Mouse (Mus musculus) neural tube, embryonic 15.5 days (tissue): Measurements from ENCODE around the gene Paox. TPM values are rescaled to one million over a fixed set of nuclear protein-coding genes. Genes with fewer than 3 reads are reported as not detected.

Experiments
- ATAC-seq: fragments of 200-750 bp; cut with Nextera tagmentation; 2 replicates; pipeline ENCODE4 v1.8.0; 2017; ENCODE audit warnings: mild to moderate bottlenecking, moderate TSS enrichment, moderate library complexity; ENCODE audit not compliant: low FRiP score
- H3K27ac ChIP-seq: fragments of 300-500 bp; sonication (generic); replicated peaks from 2 replicates; pipeline ENCODE4 v1.5.1; 2015; ENCODE audit warnings: mild to moderate bottlenecking, inconsistent platforms
- H3K27me3 ChIP-seq: fragments of 300-500 bp; sonication (generic); replicated peaks from 2 replicates; pipeline ENCODE4 v1.6.1; 2015; ENCODE audit warnings: inconsistent platforms
- H3K36me3 ChIP-seq: fragments of 300-500 bp; sonication (generic); 2 replicates; pipeline ENCODE4 v1.6.1; 2015; ENCODE audit warnings: inconsistent platforms
- H3K4me1 ChIP-seq: fragments of 300-500 bp; sonication (generic); 2 replicates; pipeline ENCODE4 v1.6.1; 2015; ENCODE audit warnings: inconsistent platforms
- H3K4me2 ChIP-seq: fragments of 300-500 bp; sonication (generic); 2 replicates; pipeline ENCODE4 v1.6.1; 2015; ENCODE audit warnings: inconsistent platforms, mild to moderate bottlenecking, moderate library complexity
- H3K4me3 ChIP-seq: fragments of 300-500 bp; sonication (generic); replicated peaks from 2 replicates; pipeline ENCODE4 v1.5.1; 2015; ENCODE audit warnings: mild to moderate bottlenecking, inconsistent platforms
- H3K9ac ChIP-seq: fragments of 300-500 bp; sonication (generic); replicated peaks from 2 replicates; pipeline ENCODE4 v1.6.1; 2015; ENCODE audit warnings: mild to moderate bottlenecking, inconsistent platforms
- H3K9me3 ChIP-seq: fragments of 300-500 bp; sonication (generic); replicated peaks from 2 replicates; pipeline ENCODE4 v1.6.1; 2016; ENCODE audit warnings: inconsistent platforms
- WGBS: fragments of 180-500 bp; shearing (Covaris S2); methylation state at CpG from one replicate; pipeline ENCODE4 v1.1.7; 2015; ENCODE audit warnings: mixed read lengths; 5-methylcytosine and 5-hydroxymethylcytosine counted together
- polyA plus RNA-seq: library from polyadenylated mRNA; unstranded; fragments of >200 nt; fragmentation: Nextera tagmentation; extraction: Ambion mirVana; gene quantifications from 2 replicates; pipeline ENCODE4 v1.2.1, GENCODE M21; 2015

Gene Paox
- polyA plus RNA-seq, 1 experiment from 2014 or later = 10.7 TPM

DNA sequence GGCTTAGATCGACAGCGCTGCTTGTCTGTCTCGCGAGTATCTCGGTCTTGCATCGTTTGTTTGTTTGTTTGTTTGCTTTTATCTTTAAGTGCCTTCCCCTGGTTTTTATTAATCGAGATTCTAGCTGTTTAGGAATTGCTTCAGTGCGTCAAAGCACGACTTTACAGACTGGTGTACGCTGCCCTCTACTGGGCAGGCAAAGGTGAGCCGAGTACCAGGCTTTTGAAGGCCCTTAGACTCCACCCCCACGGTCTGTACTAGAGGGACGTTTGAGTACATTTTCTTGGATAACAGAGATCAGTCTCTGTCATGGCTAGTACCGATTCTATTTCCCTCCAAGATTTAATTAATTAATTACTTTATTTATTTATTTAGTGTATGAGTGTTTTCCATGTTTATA is 25.8 kb downstream of the Paox start:
- H3K36me3 ChIP-seq = no peaks in the 10 kb centered on the region
- no peak overlapping the region for H3K27ac ChIP-seq
- peaks cover 12% of the 10 kb centered on the region for H3K4me1 ChIP-seq
- WGBS = 7% methylated on average over 14 of the region's 14 CpGs
- ATAC-seq = no peak
- no peak overlapping the region for H3K4me3 ChIP-seq
- H3K9me3 ChIP-seq = no peaks in the 10 kb centered on the region
- 0 out of 2 replicates have a peak overlapping the region, but pooled peaks have one; percentile 9 for H3K4me2 ChIP-seq
- H3K9ac ChIP-seq = no peak overlapping the region
- H3K27me3 ChIP-seq = no peaks in the 10 kb centered on the region

DNA sequence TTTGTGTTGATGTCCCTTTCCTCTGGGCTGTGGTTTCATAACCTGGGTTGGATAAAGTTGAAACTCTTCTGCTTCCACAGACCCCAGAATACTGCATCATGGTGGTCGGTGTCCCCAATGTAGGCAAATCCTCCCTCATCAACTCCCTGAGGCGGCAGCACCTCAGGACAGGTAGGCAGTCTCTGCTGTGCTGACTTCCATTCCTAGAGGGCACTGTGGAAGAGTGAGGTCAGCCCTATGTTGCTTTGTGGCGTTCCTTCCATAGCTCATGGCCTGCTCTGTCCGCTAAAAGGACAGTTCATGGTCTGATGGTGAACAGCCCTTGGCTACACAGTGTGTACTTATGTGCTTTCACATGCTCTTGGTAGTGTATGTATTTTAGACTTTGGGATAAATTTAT is 29.0 kb downstream of the Paox start:
- H3K9me3 ChIP-seq = no peaks in the 10 kb centered on the region
- H3K27me3 ChIP-seq = no peaks in the 10 kb centered on the region
- no peaks in the 10 kb centered on the region for H3K36me3 ChIP-seq
- 81% methylated on average over 4 of the region's 4 CpGs for WGBS
- H3K27ac ChIP-seq = no peak overlapping the region
- no peaks in the 10 kb centered on the region for H3K4me1 ChIP-seq
- H3K4me2 ChIP-seq = no peak overlapping the region
- H3K9ac ChIP-seq = no peak overlapping the region
- no peak overlapping the region for H3K4me3 ChIP-seq
- no peak for ATAC-seq

DNA sequence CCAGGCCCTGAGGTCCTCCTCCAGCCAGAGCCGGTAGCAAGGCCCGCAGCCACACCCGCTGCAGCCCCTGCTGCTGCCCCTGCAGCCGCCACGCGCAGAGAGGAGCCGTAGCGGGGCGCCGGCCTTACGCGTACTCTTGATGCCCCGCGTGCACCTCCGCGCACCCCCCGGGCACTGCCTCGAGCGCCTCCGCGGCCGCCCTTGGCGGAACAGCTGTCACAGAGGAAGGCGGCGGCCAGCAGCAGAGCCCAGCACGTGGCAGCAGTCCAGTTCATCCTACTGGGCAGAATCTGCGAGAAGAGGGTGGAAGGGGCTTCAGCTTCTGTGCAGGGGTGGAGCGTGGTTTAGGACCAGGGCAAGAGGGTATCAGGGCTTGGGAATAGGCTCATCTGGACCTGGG is 37.8 kb downstream of the Paox start:
- Histone ChIP-seq H3K9me3 (no peaks in the 10 kb centered on the region), H3K4me3 (peak overlapping the region; percentile 50), H3K27ac (peak overlapping the region; percentile 84), H3K27me3 (0 out of 2 replicates have a peak, but pooled peaks cover 8% of the 10 kb centered on the region), H3K9ac (peak overlapping the region; percentile 68), H3K4me2 (peak overlapping the region; percentile 63), H3K4me1 (peaks cover 28% of the 10 kb centered on the region), H3K36me3 (peaks cover 2% of the 10 kb centered on the region; the same call in 1 of the 2 replicates)
- ATAC-seq = peak; percentile 42
- WGBS = 5% methylated on average over 28 of the region's 28 CpGs

DNA sequence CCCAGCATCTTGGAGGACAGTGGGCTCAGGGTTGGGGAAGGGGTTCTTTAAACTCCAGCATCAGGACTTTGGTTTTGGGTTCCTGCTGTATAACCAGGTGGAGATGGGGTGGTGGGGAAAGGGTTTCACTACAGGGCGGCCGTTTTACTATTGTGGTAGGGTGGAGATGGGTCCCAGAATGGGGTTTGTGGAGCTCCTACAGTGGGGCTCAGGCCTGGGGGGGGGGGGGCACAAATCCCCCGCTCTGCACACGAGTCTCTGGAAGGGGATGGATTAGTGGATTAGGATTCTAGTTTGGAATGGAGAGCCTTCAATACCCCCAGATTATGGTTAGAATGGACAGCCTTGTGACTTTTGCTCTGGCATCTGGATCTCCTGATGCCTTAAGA is 38.2 kb downstream of the Paox start:
- peak overlapping the region; percentile 84 for H3K27ac ChIP-seq
- 0 out of 2 replicates have a peak, but pooled peaks cover 8% of the 10 kb centered on the region for H3K27me3 ChIP-seq
- peak; percentile 53 for ATAC-seq
- H3K4me3 ChIP-seq = peak overlapping the region; percentile 50
- H3K4me1 ChIP-seq = peaks cover 28% of the 10 kb centered on the region
- peak overlapping the region; percentile 68 for H3K9ac ChIP-seq
- H3K36me3 ChIP-seq = peaks cover 2% of the 10 kb centered on the region; the same call in 1 of the 2 replicates
- peak overlapping the region; percentile 63 for H3K4me2 ChIP-seq
- WGBS = 18% methylated on average over 4 of the region's 4 CpGs
- no peaks in the 10 kb centered on the region for H3K9me3 ChIP-seq

DNA sequence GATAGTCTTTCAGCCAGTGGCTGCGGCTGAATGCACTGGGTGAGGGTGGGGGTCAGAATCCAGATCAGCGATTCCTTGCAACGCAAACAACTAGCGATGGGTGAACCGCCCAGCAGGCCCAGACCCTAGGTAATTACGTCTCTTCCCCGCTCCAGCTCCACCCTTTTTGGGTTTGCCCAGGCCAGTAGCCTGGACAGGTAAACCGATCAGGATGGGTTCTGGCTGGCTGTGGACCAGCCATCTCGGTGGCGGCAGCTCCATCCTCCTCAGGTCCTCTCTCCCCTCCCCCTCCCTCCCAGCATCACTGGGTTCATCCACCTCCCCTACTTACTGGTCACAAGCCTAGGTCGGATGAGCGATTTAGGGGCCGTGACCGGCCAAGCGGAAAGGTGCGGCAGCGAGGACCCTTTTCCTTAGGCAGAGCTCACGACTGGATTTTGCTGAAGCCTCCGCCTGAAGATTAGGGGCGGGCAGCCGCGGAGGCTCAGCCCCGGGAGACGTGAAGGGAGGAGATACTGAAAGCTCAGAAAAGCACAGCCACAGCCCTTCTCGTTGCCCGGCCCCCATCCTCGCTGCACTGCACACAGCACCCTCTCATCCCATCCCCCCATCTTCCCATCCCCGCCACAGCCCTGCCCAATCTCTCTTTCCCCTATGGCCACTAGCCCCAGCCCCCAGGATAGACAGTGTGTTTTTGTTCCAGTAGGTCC is 38.8 kb downstream of the Paox start, which contains the start of gene Sprn:
Gene Sprn, minus strand, starts transcription at position 660 of the 710 bp plus-strand sequence.
- ATAC-seq = peak; percentile 87
- peaks cover 2% of the 10 kb centered on the region; the same call in 1 of the 2 replicates for H3K36me3 ChIP-seq
- peak within 1 kb of the TSS; percentile 84 for H3K27ac ChIP-seq
- H3K9ac ChIP-seq = peak within 1 kb of the TSS; percentile 68
- 3% methylated on average over 28 of the region's 28 CpGs for WGBS
- no peaks in the 10 kb centered on the region for H3K9me3 ChIP-seq
- 0 out of 2 replicates have a peak, but pooled peaks cover 8% of the 10 kb centered on the region for H3K27me3 ChIP-seq
- H3K4me3 ChIP-seq = peak within 1 kb of the TSS; percentile 50
- peaks cover 28% of the 10 kb centered on the region for H3K4me1 ChIP-seq
- peak within 1 kb of the TSS; percentile 63 for H3K4me2 ChIP-seq

DNA sequence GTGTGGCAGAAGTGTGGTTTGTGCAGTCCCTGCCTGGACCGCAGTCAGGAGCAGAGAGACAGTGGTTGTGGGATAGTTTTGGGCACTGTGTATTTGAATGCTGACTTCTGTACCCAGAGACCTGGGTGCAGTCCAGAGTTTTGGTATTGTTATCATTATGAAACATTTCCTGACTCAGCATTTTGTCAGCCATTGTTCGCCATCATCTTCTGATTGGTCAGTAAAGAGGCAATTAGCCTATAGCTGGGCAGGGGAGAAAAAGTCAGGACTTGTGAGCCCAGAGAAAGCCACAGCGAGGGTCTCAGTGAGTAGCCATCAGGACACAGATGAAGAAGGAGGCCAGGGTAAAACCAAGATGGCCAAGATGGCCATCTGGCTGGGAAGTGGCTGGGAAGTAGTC is 44.8 kb downstream of the Paox start:
- H3K9me3 ChIP-seq = no peaks in the 10 kb centered on the region
- H3K4me2 ChIP-seq = no peak overlapping the region
- no peak overlapping the region for H3K4me3 ChIP-seq
- 0 out of 2 replicates have a peak, but pooled peaks cover 5% of the 10 kb centered on the region for H3K27me3 ChIP-seq
- 82% methylated on average over 3 of the region's 3 CpGs for WGBS
- H3K27ac ChIP-seq = no peak overlapping the region
- no peak overlapping the region for H3K9ac ChIP-seq
- no peak for ATAC-seq
- H3K4me1 ChIP-seq = peaks cover under 1% of the 10 kb centered on the region
- H3K36me3 ChIP-seq = no peaks in the 10 kb centered on the region

DNA sequence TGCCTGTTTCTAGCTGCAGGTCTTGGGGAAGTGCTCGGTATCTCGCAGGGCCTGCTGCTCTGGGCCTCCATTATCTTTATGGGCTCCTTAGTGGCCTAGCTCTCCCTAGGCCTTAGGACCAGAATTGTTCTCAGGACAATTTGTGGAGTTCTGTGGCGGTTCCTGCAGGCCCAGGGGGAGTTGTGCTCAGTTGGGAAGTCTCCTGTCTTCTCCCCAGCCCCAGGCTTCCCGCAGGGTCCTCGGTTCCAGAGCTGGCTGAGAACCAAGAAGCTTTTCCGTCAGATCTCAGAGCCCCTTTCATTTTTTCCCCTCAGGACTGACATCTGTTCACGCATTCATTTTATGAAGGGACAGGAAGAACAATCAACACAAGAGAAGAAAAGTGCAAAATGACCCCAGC is 49.1 kb downstream of the Paox start, which contains the start of gene Olfr522:
Gene Olfr522, minus strand, starts transcription at position 101 of the 400 bp plus-strand sequence.
- Histone ChIP-seq H3K4me2 (no peak within 1 kb of the TSS), H3K4me3 (no peak within 1 kb of the TSS), H3K9me3 (no peaks in the 10 kb centered on the region), H3K27me3 (no peaks in the 10 kb centered on the region), H3K4me1 (no peaks in the 10 kb centered on the region), H3K27ac (no peak within 1 kb of the TSS), H3K36me3 (no peaks in the 10 kb centered on the region), H3K9ac (no peak within 1 kb of the TSS)
- no peak for ATAC-seq
- WGBS = 62% methylated on average over 7 of the region's 7 CpGs

DNA sequence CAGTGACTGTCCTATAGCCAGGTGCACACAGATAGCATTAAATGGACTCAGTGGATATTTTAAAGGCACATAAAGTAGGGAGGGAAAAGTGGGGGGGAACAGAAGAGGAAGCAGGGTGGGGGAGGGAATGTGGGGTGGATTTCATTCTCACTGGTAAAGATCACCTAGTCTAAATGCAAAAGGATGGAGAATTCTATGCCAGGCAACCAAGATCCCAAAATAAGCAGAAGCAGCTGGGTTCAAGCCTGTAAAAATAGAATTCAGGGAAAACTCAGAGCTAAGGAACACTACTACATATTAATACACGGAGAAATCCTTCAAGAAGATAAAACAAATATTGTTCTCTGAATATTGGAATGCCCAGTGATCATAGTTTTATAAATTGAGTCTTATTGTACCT is 52.4 kb downstream of the Paox start:
- Histone ChIP-seq H3K4me1 (no peaks in the 10 kb centered on the region), H3K27ac (no peak overlapping the region), H3K9ac (no peak overlapping the region), H3K9me3 (no peaks in the 10 kb centered on the region), H3K4me3 (no peak overlapping the region), H3K27me3 (no peaks in the 10 kb centered on the region), H3K4me2 (no peak overlapping the region), H3K36me3 (no peaks in the 10 kb centered on the region)
- 87% methylated on average over 1 of the region's 1 CpGs for WGBS
- ATAC-seq = no peak

DNA sequence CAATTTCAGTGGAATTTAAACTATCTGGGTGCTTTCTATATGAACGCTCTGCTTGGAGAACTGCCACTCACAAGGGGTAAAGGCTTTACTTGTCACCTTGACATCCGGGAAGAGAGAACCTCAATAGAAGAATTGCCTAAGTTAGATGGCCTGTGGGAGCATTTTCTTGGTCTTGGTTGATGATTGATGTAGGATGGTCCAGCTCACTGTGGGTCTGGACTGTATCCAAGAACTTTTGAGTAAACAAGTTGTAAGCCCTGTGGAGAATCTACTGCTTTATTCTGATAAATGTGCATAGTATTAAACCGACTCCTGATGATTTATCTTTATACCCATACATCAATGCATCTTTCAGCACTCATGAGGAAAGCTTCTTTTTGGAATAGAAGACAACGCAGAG is 53.8 kb downstream of the Paox start:
- Histone ChIP-seq H3K9me3 (no peaks in the 10 kb centered on the region), H3K4me3 (no peak overlapping the region)

DNA sequence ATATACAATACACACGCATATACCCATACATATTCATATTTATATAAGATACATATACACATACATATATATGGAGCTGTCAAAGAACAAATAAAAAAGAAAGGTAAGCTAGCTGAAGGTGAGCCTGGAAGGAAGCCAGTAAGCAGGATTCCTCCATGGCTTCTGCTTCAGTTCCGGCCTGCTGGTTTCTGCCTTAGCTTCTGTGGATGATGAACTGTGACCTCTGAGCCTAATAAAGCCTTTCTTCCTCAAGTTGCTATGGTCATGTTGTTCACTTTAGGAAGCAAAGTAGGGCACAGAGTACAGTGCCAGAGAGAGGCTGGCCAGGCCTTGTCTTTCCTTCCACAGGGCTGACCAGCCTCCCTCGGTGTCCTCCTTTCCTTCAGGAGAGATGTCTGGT is 55.3 kb downstream of the Paox start:
- H3K27ac ChIP-seq = no peak overlapping the region
- no peak overlapping the region for H3K9ac ChIP-seq
- no peak overlapping the region for H3K4me2 ChIP-seq
- H3K36me3 ChIP-seq = no peaks in the 10 kb centered on the region
- H3K27me3 ChIP-seq = no peaks in the 10 kb centered on the region
- no peak overlapping the region for H3K4me3 ChIP-seq
- no peaks in the 10 kb centered on the region for H3K9me3 ChIP-seq
- ATAC-seq = no peak
- WGBS = 96% methylated on average over 3 of the region's 3 CpGs
- H3K4me1 ChIP-seq = no peaks in the 10 kb centered on the region

More for the DNA sequence above, 53.8 kb downstream of the Paox start:
- Histone ChIP-seq H3K27me3 (no peaks in the 10 kb centered on the region), H3K9ac (no peak overlapping the region), H3K4me1 (no peaks in the 10 kb centered on the region), H3K36me3 (no peaks in the 10 kb centered on the region), H3K4me2 (no peak overlapping the region), H3K27ac (no peak overlapping the region)
- WGBS = 88% methylated on average over 4 of the region's 4 CpGs
- ATAC-seq = no peak

DNA sequence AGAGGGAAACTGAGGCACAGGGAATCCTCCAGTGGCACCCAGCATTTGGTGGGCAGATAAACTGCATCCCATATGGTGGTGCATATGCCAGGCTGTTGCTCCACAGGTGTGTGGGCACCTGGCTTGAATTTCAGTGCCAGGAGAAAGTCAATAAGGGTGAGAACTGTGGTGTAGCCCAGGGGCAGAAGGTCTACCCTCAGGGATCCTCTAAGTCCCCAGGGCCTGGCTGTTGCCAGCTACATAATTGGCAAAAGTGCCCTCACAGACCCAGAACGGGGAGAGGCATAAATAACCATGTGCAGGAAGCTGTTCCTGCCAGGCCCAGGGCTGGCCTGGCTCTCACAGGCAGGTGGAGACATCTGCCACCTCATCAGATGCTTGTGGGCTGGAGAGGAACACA is 57.3 kb downstream of the Paox start, which contains the start of gene Olfr523:
Gene Olfr523, plus strand, starts transcription at position 282 of the 400 bp plus-strand sequence.
- no peak within 1 kb of the TSS for H3K9ac ChIP-seq
- no peak within 1 kb of the TSS for H3K4me3 ChIP-seq
- H3K27me3 ChIP-seq = no peaks in the 10 kb centered on the region
- H3K27ac ChIP-seq = no peak within 1 kb of the TSS
- 58% methylated on average over 1 of the region's 1 CpGs for WGBS
- no peaks in the 10 kb centered on the region for H3K36me3 ChIP-seq
- no peaks in the 10 kb centered on the region for H3K9me3 ChIP-seq
- ATAC-seq = no peak
- no peak within 1 kb of the TSS for H3K4me2 ChIP-seq
- H3K4me1 ChIP-seq = no peaks in the 10 kb centered on the region

DNA sequence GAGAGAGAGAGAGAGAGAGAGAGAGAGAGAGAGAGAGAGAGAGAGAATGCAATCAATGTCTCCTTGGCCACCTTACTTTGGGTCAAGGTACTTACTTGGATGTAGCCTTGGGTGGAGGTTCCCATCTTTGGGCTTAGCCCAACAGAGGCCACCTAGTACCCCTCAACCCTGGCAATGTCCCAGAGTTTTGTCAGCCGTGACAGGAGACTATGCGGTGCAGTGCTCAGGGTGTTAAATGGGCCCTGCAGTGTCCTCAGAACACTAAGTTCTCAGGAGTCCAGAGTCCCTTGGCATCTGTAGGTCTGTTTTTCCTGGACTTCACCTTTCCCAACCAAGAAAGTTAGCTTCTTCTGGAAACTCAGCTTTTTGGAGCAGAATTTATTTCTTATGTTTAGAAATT is 63.6 kb downstream of the Paox start:
- no peaks in the 10 kb centered on the region for H3K4me1 ChIP-seq
- no peak for ATAC-seq
- WGBS = 94% methylated on average over 2 of the region's 2 CpGs
- H3K4me2 ChIP-seq = no peak overlapping the region
- no peak overlapping the region for H3K9ac ChIP-seq
- H3K36me3 ChIP-seq = no peaks in the 10 kb centered on the region
- H3K4me3 ChIP-seq = no peak overlapping the region
- no peak overlapping the region for H3K27ac ChIP-seq
- H3K27me3 ChIP-seq = no peaks in the 10 kb centered on the region
- H3K9me3 ChIP-seq = no peaks in the 10 kb centered on the region
